Mouse (Mus musculus): ENCODE measurements around the gene 1700029J07Rik. TPM values are rescaled to one million over a fixed set of nuclear protein-coding genes. Genes with fewer than 3 reads are reported as not detected.

The 1700029J07Rik gene
- polyA plus RNA-seq (2017; shearing (Covaris generic)): 2.7 TPM

DNA sequence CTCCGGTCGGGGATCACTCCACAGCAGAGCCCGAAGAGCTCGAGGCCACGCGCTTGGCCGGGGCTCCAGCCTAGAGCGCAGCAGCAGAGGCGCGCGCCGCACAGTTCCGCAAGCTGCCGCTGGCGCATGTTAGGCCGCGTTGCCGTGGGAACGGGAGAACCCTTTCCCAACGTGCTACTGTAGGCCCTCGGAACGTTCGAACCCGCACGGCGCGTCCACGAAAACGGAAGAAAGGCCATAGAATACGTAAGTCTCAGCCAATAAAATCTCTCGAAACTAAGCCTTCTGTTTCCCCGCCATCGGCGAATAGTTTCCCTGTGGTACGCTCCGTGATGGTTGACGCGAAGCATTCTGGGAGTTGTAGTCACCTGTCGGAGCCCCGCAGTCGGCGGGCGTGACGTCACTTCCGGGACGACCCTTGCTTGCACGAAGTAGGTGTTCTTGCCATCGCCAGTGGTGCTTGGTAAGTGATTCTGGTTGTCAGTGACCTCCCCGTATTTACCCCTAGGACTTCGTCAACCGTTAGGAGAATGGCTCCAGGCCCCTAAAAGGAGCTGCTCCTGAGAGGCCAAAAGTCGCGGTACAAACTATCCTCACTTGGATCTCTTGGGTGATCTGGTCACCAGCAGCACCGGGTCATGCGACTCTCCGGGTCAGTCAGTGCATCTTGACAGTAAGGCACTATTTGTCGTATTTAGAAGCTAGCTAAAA, at the start of gene 1700029J07Rik, which contains the start of gene Ufsp2:
Gene 1700029J07Rik, minus strand, starts transcription at position 127 of the 711 bp plus-strand sequence.
Gene Ufsp2, plus strand, starts transcription at position 403 of the 711 bp plus-strand sequence.

DNA sequence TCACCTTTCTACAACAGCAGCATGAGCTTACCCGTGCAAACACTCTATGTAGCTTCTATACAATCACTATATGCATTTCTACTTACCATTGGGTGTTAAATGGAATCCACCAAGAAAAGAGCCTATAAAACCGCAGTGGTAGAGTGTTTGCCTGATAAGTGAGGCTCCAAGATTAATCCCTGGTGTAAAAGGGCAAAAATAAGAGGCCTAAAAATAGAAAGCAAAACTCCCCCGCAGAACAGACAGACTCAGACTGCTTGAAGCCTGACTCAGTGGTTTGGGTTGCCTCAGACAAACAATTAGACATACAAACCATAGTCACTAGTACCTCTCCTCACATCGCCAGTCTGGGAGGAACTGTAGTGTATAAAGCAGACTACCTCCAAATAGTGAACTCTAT, 30.5 kb upstream of the 1700029J07Rik start, which contains the start of gene Ankrd37:
Gene Ankrd37, minus strand, starts transcription at position 112 of the 400 bp plus-strand sequence.

DNA sequence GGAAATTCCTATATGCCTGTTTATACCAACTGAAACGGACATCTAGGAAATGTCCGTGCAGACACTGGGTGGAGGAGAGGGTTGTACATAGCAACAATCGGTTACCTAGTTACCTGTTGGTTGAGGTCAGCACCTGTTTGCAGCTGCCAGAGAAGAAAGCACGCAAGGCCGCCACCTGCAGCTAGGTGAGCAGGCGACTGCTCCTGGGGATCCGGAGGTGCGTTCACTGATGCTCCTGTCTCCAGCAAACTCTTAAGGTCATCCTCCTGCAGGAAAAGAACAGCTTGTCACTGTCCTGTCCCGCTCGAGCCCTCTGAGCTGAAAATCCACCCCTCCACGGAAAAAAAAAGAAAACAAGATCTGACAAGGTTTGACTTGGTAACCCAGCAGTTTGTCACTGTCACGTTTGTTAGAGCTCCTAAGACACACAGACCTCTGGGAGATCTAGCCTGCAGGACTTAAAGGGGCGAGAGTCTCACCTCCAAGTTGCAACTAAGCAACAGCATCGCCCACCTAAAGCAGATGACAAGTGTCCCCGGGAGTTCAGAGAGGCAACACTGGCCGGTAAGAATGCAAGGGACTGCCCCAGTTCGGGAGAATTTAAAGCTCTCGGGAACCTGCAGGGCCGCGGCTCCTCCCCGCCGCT, 24.2 kb upstream of the 1700029J07Rik start, which contains the start of gene Lrp2bp:
Gene Lrp2bp, plus strand, starts transcription at position 166 of the 646 bp plus-strand sequence.

GRCm38 (mm10) chr8:45934582-45935014, 40.5 kb downstream of the 1700029J07Rik start, which contains the start of gene Ccdc110:
Gene Ccdc110, plus strand, starts transcription at chr8:45934619.

Other genes starting within 250 kb of the 1700029J07Rik start
- gene Pdlim3, start 89.8 kb downstream of the 1700029J07Rik start, polyA plus RNA-seq (2017; shearing (Covaris generic)): not detected
- not detected for gene Ccdc110, start 40.6 kb downstream of the 1700029J07Rik start, polyA plus RNA-seq (2017; shearing (Covaris generic))
- 50.6 TPM for gene Ufsp2, start 276 bp upstream of the 1700029J07Rik start, polyA plus RNA-seq (2017; shearing (Covaris generic))
- 0.56 TPM for gene Lrp2bp, start 24.1 kb upstream of the 1700029J07Rik start, polyA plus RNA-seq (2017; shearing (Covaris generic))
- 24.3 TPM for gene Ankrd37, start 30.5 kb upstream of the 1700029J07Rik start, polyA plus RNA-seq (2017; shearing (Covaris generic))
- gene Cfap97, start 176.5 kb upstream of the 1700029J07Rik start, polyA plus RNA-seq (2017; shearing (Covaris generic)): 35.6 TPM
- gene Snx25, start 176.9 kb upstream of the 1700029J07Rik start, polyA plus RNA-seq (2017; shearing (Covaris generic)): 5.7 TPM
- 123 TPM for gene Slc25a4, start 236.0 kb upstream of the 1700029J07Rik start, polyA plus RNA-seq (2017; shearing (Covaris generic))